Mouse (Mus musculus) 3134 (cell line): ENCODE results near the gene Gins2.

ENCODE experiments used
- DNase-seq: peaks from one replicate; pipeline ENCODE4 v3.0.0-alpha.2; 2011; ENCODE audit warnings: low spot score; ENCODE audit not compliant: insufficient read length; ENCODE audit errors: extremely low read depth

Gene Gins2

GRCm38 (mm10) chr8:120566681-120567080 is 22.4 kb downstream of the Gins2 start:
- DNase-seq = no peak

GRCm38 (mm10) chr8:120565151-120565711 is 23.9 kb downstream of the Gins2 start:
- DNase-seq = no peak

DNA sequence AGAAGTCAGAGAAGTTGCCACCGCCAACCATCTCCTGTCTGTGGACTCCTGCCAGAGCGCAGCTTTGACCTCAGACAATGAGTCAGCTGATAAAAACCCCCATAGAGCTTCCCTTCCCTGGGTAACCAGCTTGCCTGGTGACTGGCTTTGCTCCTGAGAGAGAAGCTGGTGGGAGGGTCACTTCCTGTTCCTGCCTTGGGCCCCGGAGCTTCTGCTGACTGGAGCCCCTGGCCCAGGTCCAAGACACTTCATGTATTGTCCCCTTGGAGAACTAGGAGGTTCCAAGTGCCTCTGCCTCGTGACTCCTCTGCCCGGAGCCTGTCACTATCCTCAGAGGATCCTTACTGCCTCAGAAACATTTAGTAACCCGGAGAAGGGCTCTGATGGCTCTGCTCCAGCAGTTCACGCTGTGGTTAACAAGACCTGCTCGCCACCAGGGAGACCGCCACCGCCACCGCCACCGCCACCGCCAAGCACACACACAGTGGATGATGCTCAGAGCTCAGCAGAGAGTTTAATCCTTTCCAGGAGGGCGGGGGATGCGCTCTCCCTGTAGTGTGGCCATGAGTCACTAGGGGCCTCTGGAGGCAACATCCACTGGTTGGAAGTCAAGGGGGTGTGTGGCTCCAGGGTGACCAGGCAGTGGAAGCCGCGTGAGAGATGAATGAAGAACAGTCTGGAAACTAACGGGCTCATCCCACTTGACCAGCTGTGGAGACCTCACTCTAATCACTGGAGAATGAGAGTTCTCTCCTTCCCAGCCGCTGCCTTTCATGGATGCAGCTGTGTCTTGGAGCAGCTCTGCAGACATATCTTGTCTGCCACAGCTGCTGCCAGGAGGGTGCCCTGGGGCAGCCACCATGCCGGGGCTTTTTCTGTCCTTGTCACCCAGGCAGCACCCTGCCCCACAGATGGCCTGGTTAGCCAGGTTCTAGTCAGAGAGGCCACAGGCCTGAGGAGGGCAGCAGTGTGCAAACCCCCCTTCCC is 25.0 kb downstream of the Gins2 start:
- peak; percentile 90 for DNase-seq

DNA sequence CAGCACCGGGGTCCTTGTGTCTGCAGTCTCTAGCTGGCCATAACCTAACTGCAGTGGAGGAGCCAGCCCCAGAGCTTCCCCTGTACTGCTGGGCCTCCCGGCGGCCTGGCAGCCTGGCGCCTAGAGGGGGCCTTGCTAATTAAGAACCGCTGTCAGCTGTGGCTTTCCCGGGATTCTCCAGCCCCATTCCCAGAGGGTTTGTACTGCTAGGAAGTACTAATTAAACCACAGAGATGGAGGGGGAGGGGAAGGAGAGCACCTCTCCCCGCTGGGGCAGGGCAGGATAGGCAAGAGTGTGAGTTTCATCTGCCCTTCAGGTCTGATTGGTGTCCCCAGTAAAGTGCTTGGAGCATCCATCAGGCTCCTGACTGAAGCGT is 25.8 kb downstream of the Gins2 start:
- DNase-seq = peak; percentile 72

GRCm38 (mm10) chr8:120562680-120563347 is 26.3 kb downstream of the Gins2 start:
- DNase-seq = no peak

DNA sequence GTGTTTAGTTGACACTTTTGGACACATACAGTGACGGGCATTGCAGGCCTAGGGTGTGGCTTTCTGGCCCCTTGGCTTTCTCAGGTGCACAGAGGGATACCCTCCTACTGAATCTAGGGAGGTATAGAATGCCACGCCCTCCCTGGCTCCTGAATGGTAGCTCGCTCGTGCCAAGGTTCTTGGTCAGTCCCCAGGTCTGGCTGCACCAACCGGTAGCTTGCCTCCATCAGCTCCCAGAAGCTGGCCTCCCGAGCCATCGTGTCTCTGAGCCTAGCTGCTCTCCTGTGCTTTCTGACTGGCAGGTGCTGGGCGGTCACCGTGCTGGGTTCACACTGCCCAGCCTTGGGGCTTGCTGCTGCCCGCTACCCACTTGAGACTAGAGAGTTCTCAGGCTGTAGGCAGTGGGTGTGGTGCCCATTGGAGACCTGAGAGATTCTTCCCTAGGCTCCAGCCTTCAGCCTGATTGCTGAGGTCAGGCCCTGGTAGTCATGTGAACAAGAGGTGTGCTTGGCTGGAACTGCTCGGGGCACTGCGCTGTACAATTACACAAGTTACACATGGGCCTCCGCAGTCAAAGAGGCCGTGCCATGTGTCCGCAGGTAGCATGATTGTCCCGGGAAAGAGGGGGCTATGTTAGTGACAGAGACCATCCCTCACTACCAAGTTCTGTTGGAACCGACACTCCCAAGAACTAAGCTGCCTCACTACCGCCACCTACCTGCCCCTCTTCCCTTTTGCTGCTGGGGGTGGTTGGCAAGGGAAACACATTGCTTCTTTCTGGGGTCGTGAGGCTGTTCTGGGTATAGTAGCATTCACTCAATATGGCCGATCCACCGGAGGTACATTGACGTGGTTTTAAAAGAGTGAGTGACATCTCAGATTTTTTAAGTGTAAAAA is 27.3 kb downstream of the Gins2 start:
- DNase-seq = no peak

DNA sequence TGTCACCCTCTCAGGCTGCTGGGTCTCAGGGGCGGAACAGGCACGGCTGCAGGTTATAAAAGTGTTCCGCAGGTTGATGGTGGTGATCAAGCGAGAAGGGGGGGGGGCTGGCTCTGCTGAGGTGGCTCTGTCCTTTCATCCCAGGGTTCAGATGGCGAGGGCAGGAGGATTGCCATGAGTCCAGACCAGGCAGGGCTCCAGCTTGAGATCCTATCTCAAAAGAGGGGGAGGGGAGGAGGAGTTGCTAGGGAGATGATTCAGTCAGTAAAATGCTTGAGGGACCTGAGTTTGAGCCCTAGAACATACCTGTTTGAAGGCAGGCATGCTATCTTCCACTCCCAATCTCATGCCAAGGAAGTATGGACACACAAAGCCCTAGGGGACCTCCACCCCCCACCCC is 28.6 kb downstream of the Gins2 start:
- no peak for DNase-seq

- no peak for DNase-seq
Observed at GRCm38 (mm10) chr8:120559654-120560053, 29.4 kb downstream of the Gins2 start.

GRCm38 (mm10) chr8:120558162-120558561 is 30.9 kb downstream of the Gins2 start:
- no peak for DNase-seq

GRCm38 (mm10) chr8:120557170-120557965 is 31.7 kb downstream of the Gins2 start:
- DNase-seq = no peak

DNA sequence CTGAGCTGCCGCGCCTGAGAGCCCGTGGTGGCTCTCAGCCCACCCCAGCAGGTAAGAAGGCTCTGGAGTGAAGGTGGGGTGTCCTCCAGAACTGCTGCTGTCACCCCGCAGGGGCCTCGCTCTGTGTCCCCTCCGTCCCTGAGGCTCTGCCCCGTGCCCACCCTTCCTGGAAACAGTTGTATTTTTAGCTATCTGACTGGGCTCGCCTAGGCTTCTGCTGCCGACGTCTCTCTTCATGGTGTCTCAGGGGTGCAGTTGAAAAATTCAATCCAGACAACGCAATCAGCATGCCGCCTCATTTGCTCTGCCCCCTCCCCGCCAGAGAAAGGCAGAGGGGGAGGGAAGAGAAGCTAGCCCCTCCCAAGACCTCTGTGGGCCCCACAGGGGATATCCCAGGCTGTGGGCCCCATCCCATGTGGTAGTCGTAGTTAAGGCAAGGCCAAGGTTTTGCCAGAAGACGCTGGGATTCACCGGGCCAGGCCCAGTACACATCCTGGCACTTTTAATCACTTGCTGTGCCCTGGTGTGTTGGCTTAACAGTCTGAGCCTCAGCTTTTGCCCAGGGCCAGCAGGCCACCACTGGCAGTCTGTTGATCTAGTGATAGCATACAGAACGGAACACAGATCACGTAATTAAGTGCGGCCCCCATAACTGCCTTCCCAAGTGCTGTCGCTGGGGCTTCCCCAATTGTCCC is 32.8 kb downstream of the Gins2 start:
- DNase-seq = no peak

DNA sequence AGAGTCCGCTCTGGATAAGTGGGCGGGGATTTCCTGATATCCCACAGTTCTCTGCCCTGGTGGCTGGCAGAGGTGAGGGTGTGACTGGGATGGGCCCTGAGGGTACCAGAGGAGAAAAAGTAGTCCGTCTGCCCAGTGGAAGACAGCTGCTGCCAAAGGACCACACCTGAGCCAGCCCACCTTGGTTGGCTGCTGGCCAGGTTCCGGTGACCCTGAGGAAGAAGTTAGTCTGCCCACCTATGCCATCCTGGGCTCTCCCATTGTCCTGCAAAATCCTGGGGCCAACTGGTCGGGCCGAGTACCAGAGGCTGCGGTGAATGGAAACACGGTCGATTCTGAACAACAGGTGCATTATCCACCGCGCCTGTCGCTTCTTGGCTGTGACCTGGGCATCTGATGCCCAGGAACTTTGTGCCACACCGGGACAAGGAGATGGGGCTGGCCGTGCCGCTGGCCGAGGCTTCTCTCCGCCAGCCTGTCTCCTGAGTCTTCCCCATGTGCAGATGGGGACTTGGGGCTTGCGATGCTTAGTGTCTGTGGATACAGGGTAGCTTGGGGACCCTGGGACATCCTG is 34.6 kb downstream of the Gins2 start:
- no peak for DNase-seq

- no peak for DNase-seq
Observed at GRCm38 (mm10) chr8:120553441-120554123, 35.5 kb downstream of the Gins2 start.

DNA sequence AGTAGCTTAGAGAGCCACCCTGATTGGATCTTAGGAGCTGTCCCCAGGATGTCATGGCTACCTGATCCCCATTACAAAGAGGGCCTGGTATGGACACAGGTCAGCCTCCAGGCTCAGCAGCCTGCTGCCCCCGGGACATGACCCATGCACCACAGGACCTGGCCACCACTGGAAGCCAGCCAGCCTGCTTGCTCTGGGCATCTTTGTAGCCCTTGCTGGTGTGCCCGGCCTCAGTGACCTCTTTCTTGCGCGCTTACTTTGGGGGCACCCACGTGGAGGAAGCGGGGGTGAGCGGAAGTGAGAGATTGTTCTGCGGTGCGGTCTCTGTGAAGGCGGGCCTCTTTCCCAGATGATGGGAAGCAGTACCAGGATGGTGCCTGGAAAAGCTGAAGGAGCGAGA is 36.6 kb downstream of the Gins2 start:
- no peak for DNase-seq

DNA sequence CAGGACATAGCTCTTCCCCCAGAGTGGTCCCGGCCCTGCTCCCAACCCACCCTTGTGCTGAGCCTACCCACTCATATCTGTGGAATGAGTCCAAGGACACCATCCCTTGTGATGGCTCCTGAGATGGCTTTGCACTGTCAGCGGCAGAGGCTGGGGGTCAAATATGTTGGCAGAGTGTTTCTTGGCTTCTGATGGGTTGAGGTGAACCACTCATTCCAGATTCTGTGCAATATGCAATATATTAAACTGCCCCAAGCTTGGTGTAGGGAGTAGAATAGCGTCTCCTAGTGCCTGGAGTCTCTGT is 37.5 kb downstream of the Gins2 start:
- no peak for DNase-seq

GRCm38 (mm10) chr8:120550937-120551676 is 38.0 kb downstream of the Gins2 start:
- no peak for DNase-seq

DNA sequence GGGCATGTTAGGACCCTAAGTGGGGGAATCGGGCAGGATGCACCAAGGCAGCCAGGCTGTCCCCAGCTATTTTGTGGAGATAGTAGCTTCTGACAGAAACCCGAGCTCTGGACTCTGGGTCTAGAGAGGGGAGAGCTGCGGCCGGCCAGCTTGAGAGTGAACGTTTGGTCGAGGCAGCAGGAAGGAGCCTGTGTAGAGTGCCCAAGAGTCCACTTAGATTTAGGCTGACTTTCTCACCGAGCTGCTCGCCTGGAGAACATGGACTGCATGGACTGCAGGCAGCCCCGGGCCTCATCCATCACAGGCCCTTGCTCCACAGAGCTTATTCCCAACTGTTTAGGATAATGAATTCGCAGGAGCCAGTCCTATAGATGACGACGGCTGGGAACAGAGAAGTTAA is 38.7 kb downstream of the Gins2 start:
- DNase-seq = no peak

GRCm38 (mm10) chr8:120549922-120550321 is 39.2 kb downstream of the Gins2 start:
- DNase-seq = no peak
